Mouse (Mus musculus) MEL (cell line): ENCODE data around the gene Smarca4. TPM values are rescaled to one million over a fixed set of nuclear protein-coding genes. Genes with fewer than 3 reads are reported as not detected.
A peak's percentile ranks its signal among the peaks of the same experiment; 100 is the strongest.

ENCODE experiments used
- DNase-seq: peaks from one replicate; pipeline ENCODE4 v3.0.0; 2011; ENCODE audit warnings: low read depth, low spot score
- H3K27ac ChIP-seq: 2 replicates; pipeline ENCODE4 v1.5.1; 2012; ENCODE audit warnings: low read depth, mild to moderate bottlenecking, control low read depth, low read length, moderate library complexity; ENCODE audit not compliant: control insufficient read depth
- H3K27me3 ChIP-seq, 2 experiments: fragments of 150-350 bp in 1 of 2; sonication (generic) in 1 of 2; 2 replicates each; pipeline ENCODE4 v1.6.1; 2012; ENCODE audit warnings: low read length in 2 of 2, mild to moderate bottlenecking in 2 of 2, improper control_type of control experiment in 1 of 2, moderate library complexity in 1 of 2; ENCODE audit not compliant: insufficient read depth in 2 of 2, control insufficient read depth in 1 of 2
- H3K36me3 ChIP-seq, 2 experiments: 2 replicates each; pipeline ENCODE4 v1.6.1; 2012 to 2014; ENCODE audit warnings: low read length in 2 of 2, improper control_type of control experiment in 1 of 2, inconsistent platforms in 1 of 2, mild to moderate bottlenecking in 1 of 2; ENCODE audit not compliant: insufficient read depth in 2 of 2, control insufficient read depth in 1 of 2
- H3K4me1 ChIP-seq, 2 experiments: fragments of 150-350 bp in 1 of 2; sonication (generic) in 1 of 2; 2 replicates each; pipeline ENCODE4 v1.6.1; 2012; ENCODE audit warnings: low read length in 2 of 2, improper control_type of control experiment in 1 of 2, mild to moderate bottlenecking in 1 of 2; ENCODE audit not compliant: insufficient read depth in 2 of 2, control insufficient read depth in 1 of 2
- H3K4me3 ChIP-seq, 2 experiments: fragments of 150-350 bp in 1 of 2; sonication (generic) in 1 of 2; 2 replicates each; pipeline ENCODE4 v1.5.1; 2012; ENCODE audit warnings: low read depth in 2 of 2, low read length in 2 of 2, mild to moderate bottlenecking in 2 of 2, moderate library complexity in 2 of 2, control low read depth in 1 of 2, improper control_type of control experiment in 1 of 2; ENCODE audit not compliant: control insufficient read depth in 1 of 2, insufficient read depth in 1 of 2
- H3K79me2 ChIP-seq: 2 replicates; pipeline ENCODE4 v1.6.1; 2012; ENCODE audit warnings: mild to moderate bottlenecking, low read length, moderate library complexity; ENCODE audit not compliant: control insufficient read depth, poor library complexity, insufficient read depth
- H3K9ac ChIP-seq: 2 replicates; pipeline ENCODE4 v1.6.1; 2012; ENCODE audit warnings: low read depth, mild to moderate bottlenecking, control low read depth, low read length, moderate library complexity; ENCODE audit not compliant: control insufficient read depth, poor library complexity, severe bottlenecking
- H3K9me3 ChIP-seq: fragments of 150-350 bp; sonication (generic); replicated peaks from 2 replicates; pipeline ENCODE4 v1.6.1; 2012; ENCODE audit warnings: mild to moderate bottlenecking, low read length, improper control_type of control experiment, moderate library complexity; ENCODE audit not compliant: insufficient read depth
- CTCF ChIP-seq, 3 experiments: IDR thresholded peaks in 2 of 3; conservative IDR thresholded peaks in 1 of 3; 2 replicates each; pipeline ENCODE4 v1.5.1; 2011 to 2012; ENCODE audit warnings: low read length in 3 of 3, low read depth in 2 of 3, mild to moderate bottlenecking in 2 of 3, improper control_type of control experiment in 1 of 3, inconsistent platforms in 1 of 3, mixed read lengths in 1 of 3, moderate library complexity in 1 of 3; ENCODE audit not compliant: control insufficient read depth in 1 of 3, insufficient read depth in 1 of 3, poor library complexity in 1 of 3, severe bottlenecking in 1 of 3
- EP300 ChIP-seq, 2 experiments: IDR thresholded peaks; 2 replicates each; pipeline ENCODE4 v1.6.1; 2011; ENCODE audit warnings: improper control_type of control experiment in 2 of 2, low read length in 2 of 2, low read depth in 1 of 2, mild to moderate bottlenecking in 1 of 2
- GATA1 ChIP-seq: IDR thresholded peaks from 2 replicates; pipeline ENCODE4 v1.6.1; 2011; ENCODE audit warnings: low read depth, low read length, improper control_type of control experiment
- HCFC1 ChIP-seq: IDR thresholded peaks from 2 replicates; pipeline ENCODE4 v1.6.1; 2012; ENCODE audit warnings: low read depth, mild to moderate bottlenecking, inconsistent platforms, low read length, improper control_type of control experiment, moderate library complexity
- MAX ChIP-seq: IDR thresholded peaks from 2 replicates; pipeline ENCODE4 v1.6.1; 2011; ENCODE audit warnings: low read length, improper control_type of control experiment
- NRF1 ChIP-seq: IDR thresholded peaks from 2 replicates; pipeline ENCODE4 v1.6.1; 2014; ENCODE audit warnings: low read depth, mild to moderate bottlenecking, inconsistent platforms, low read length, improper control_type of control experiment, moderate library complexity; ENCODE audit not compliant: poor library complexity, insufficient read depth, severe bottlenecking
- RAD21 ChIP-seq: IDR thresholded peaks from 2 replicates; pipeline ENCODE4 v1.6.1; 2011; ENCODE audit warnings: mild to moderate bottlenecking, low read depth, low read length, improper control_type of control experiment
- RCOR1 ChIP-seq: IDR thresholded peaks from 2 replicates; pipeline ENCODE4 v1.6.1; 2012; ENCODE audit warnings: low read depth, mild to moderate bottlenecking, inconsistent platforms, low read length, improper control_type of control experiment
- SMC3 ChIP-seq: IDR thresholded peaks from 2 replicates; pipeline ENCODE4 v1.6.1; 2011; ENCODE audit warnings: low read depth, low read length, improper control_type of control experiment
- TBP ChIP-seq: IDR thresholded peaks from 2 replicates; pipeline ENCODE4 v1.8.0; 2011; ENCODE audit warnings: low read depth, low read length, improper control_type of control experiment
- ZC3H11A ChIP-seq: IDR thresholded peaks from 2 replicates; pipeline ENCODE4 v1.6.1; 2012; ENCODE audit warnings: low read depth, mild to moderate bottlenecking, inconsistent platforms, low read length, improper control_type of control experiment
- ZKSCAN1 ChIP-seq: IDR thresholded peaks from 2 replicates; pipeline ENCODE4 v1.6.1; 2012; ENCODE audit warnings: low read depth, mild to moderate bottlenecking, inconsistent platforms, low read length, improper control_type of control experiment, moderate library complexity
- ZNF384 ChIP-seq: IDR thresholded peaks from 2 replicates; pipeline ENCODE4 v1.6.1; 2012; ENCODE audit warnings: low read depth, mild to moderate bottlenecking, inconsistent platforms, low read length, improper control_type of control experiment
- polyA plus RNA-seq, 2 experiments: library from polyadenylated mRNA; stranded (reverse) in 1 of 2; unstranded in 1 of 2; fragments of >175 nt in 1 of 2; fragments of >200 nt in 1 of 2; gene quantifications; 2 replicates each; pipeline versions ENCODE4 v1.2.1 to v1.2.4; 2012; ENCODE audit warnings: low replicate concordance in 2 of 2, low read depth in 1 of 2; ENCODE audit not compliant: insufficient read length in 2 of 2, insufficient read depth in 1 of 2, missing spikeins in 1 of 2
- total RNA-seq: library from RNA; depleted of rRNA; stranded (reverse); fragments of 300-350 nt; gene quantifications from 2 replicates; pipeline ENCODE4 v1.2.3, GENCODE M21; 2012

The Smarca4 gene
- total and polyA plus RNA-seq, 3 experiments, result 71.4 to 381 (median 249) TPM

GRCm38 (mm10) chr9:21622676-21623075 lies 6.7 kb downstream of the Smarca4 start:
- no peak overlapping the region for H3K4me3 ChIP-seq
- no peak overlapping the region for H3K9ac ChIP-seq
- H3K27me3 ChIP-seq, result no peaks in the 10 kb centered on the region
- TF ChIP-seq TBP (no peak), GATA1 (peak; percentile 72)
- no peak overlapping the region for H3K27ac ChIP-seq
- peaks cover 5 to 10% of the 10 kb centered on the region in 2 experiments for H3K4me1 ChIP-seq
- no peak for DNase-seq
- peaks cover 94% of the 10 kb centered on the region for H3K79me2 ChIP-seq
- H3K36me3 ChIP-seq, result peaks cover 29 to 30% of the 10 kb centered on the region in 2 experiments
- no peaks in the 10 kb centered on the region for H3K9me3 ChIP-seq

DNA sequence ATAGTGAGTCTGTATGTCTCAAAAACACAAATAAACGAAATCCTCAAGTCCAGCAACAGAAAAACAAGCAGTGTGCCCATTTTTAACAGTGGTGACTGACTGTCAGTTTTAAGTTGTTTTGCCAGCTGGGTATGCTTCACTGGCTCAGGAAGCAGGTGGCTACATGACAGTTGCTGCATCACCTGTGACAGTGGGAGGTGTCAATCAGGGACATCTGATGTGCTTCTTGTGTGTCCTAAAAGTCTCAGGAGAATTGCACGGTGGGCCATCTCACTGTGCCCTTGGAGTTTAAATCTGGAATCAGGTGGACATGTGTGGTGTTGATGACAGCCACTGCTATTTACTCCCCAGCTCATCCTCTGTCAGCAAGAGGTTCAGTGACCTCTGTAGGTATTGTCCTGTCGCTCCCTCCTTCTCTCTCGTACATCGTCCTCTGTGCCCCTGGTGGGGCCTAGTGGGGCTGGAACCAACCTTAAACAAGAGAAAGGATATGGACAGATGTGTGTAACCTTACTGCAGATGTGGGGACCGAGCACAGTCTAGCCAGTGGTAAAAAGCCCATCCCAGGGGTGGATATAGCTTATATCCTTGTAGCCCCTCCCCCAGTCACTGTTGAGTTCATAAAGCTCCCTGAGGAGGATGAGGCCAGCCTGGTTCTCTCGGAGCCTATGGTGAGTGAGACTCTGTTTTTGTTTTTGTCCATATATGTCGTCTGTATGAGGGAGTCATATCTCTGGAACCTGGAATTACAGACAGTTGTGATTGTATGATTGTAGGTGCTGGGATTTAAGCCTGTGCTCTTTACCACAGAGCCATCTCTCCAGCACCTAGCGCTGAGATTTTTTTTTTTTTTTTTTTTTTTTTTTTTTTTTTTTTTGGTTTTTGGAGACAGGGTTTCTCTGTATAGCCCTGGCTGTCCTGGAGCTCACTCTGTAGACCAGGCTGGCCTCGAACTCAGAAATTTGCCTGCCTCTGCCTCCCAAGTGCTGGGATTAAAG lies 9.7 kb downstream of the Smarca4 start:
- Histone ChIP-seq H3K9me3 (no peaks in the 10 kb centered on the region), H3K79me2 (peaks cover 85% of the 10 kb centered on the region), H3K27ac (no peak overlapping the region), H3K4me3 (no peak overlapping the region), H3K4me1 (no peaks in the 10 kb centered on the region), H3K9ac (no peak overlapping the region), H3K36me3 (peaks cover 6 to 20% of the 10 kb centered on the region in 2 experiments), H3K27me3 (no peaks in the 10 kb centered on the region)
- DNase-seq, result no peak
- TF ChIP-seq RCOR1 (peak; percentile 50; the same call in 1 of the 2 replicates), ZNF384 (peak; percentile 69), ZKSCAN1 (no peak)

DNA sequence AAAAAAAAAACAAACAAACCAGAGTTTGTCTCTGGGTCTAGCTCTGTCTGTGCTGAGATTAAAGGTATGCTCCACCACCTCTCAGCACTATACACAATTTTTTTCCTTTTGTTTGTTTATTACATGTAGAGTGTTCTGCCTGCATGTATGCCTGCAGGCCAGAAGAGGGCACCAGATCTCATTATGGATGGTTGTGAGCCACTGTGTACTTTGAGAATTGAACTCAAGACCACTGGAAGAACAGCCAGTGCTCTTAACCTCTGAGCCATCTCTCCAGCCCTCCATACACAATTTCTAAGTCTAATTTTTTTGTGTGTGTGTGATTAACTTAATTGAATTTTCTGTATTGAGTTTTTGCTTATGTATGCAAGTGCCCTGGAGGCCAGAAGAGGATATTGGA lies 10.6 kb downstream of the Smarca4 start:
- no peak overlapping the region for H3K27ac ChIP-seq
- no peak overlapping the region for H3K4me3 ChIP-seq
- no peak overlapping the region for H3K9ac ChIP-seq
- H3K27me3 ChIP-seq, result no peaks in the 10 kb centered on the region
- no peaks in the 10 kb centered on the region for H3K9me3 ChIP-seq
- DNase-seq, result peak; percentile 81
- peaks cover 3 to 23% of the 10 kb centered on the region in 2 experiments; a peak in 3 of 4 replicates for H3K36me3 ChIP-seq
- H3K4me1 ChIP-seq, result no peaks in the 10 kb centered on the region
- peaks cover 83% of the 10 kb centered on the region for H3K79me2 ChIP-seq
- TF ChIP-seq HCFC1 (0 out of 2 replicates have a peak, but pooled peaks have one; percentile 39), ZC3H11A (no peak; the same call in 1 of the 2 replicates), ZNF384 (peak; percentile 83), RAD21 (peak; percentile 43), GATA1 (no peak), MAX (no peak), NRF1 (no peak), CTCF (IDR thresholded peaks at IDR 0.05 in 2 of 3, conservative IDR thresholded peaks at IDR 0.05 in 1 of 3; ENCODE audit: control insufficient read depth in 1 of 3, insufficient read depth in 1 of 3, low read depth in 2 of 3, low read length in 3 of 3, poor library complexity in 1 of 3, severe bottlenecking in 1 of 3) (peak; percentile 65 to 88 (median 75)), EP300 (IDR thresholded peaks at IDR 0.05; ENCODE audit: low read depth in 1 of 2, low read length in 2 of 2) (no peak), RCOR1 (no peak), SMC3 (peak; percentile 65)
